Mouse (Mus musculus): ENCODE results near the gene Pus7.

The Pus7 gene

GRCm38 (mm10) chr5:23782931-23783877 is at the start of gene Pus7:
Gene Pus7 (minus strand): TSS chr5:23783711.
- in situ Hi-C loops (cut with MboI, MseI), result no loop called here

GRCm38 (mm10) chr5:23830897-23831752 is 47.6 kb upstream of the Pus7 start:
- in situ Hi-C loops (cut with MboI, MseI), result no loop called here

GRCm38 (mm10) chr5:23826321-23827004 is 43.0 kb upstream of the Pus7 start:
- in situ Hi-C loops (cut with MboI, MseI), result no loop called here

GRCm38 (mm10) chr5:23824171-23824733 is 40.7 kb upstream of the Pus7 start:
- in situ Hi-C loops (cut with MboI, MseI), result no loop called here

GRCm38 (mm10) chr5:23822306-23822705 is 38.8 kb upstream of the Pus7 start:
- in situ Hi-C loops (cut with MboI, MseI), result no loop called here

- in situ Hi-C loops (cut with MboI, MseI), result no loop called here
Observed at GRCm38 (mm10) chr5:23816681-23817080, 33.2 kb upstream of the Pus7 start.

GRCm38 (mm10) chr5:23814841-23815240 is 31.3 kb upstream of the Pus7 start:
- in situ Hi-C loops (cut with MboI, MseI), result no loop called here

GRCm38 (mm10) chr5:23792726-23793125 is 9.2 kb upstream of the Pus7 start:
- in situ Hi-C loops (cut with MboI, MseI), result no loop called here

GRCm38 (mm10) chr5:23789078-23789612 is 5.6 kb upstream of the Pus7 start:
- in situ Hi-C loops (cut with MboI, MseI), result no loop called here

GRCm38 (mm10) chr5:23788390-23788830 is 4.9 kb upstream of the Pus7 start:
- in situ Hi-C loops (cut with MboI, MseI), result no loop called here

- in situ Hi-C loops (cut with MboI, MseI), result no loop called here
Observed at GRCm38 (mm10) chr5:23787536-23788389, 4.3 kb upstream of the Pus7 start, which contains the start of gene Rint1. Gene Rint1 (plus strand): TSS chr5:23787711.

GRCm38 (mm10) chr5:23782051-23782810 is 1.3 kb downstream of the Pus7 start:
- in situ Hi-C loops (cut with MboI, MseI), result no loop called here

GRCm38 (mm10) chr5:23781172-23781571 is 2.3 kb downstream of the Pus7 start:
- in situ Hi-C loops (cut with MboI, MseI), result no loop called here

GRCm38 (mm10) chr5:23780516-23780915 is 3.0 kb downstream of the Pus7 start:
- in situ Hi-C loops (cut with MboI, MseI), result no loop called here

GRCm38 (mm10) chr5:23774186-23774585 is 9.3 kb downstream of the Pus7 start:
- in situ Hi-C loops (cut with MboI, MseI), result no loop called here

GRCm38 (mm10) chr5:23771105-23771504 is 12.4 kb downstream of the Pus7 start:
- in situ Hi-C loops (cut with MboI, MseI), result no loop called here

- in situ Hi-C loops (cut with MboI, MseI), result no loop called here
Observed at GRCm38 (mm10) chr5:23764557-23764956, 19.0 kb downstream of the Pus7 start.

GRCm38 (mm10) chr5:23762531-23762930 is 21.0 kb downstream of the Pus7 start:
- in situ Hi-C loops (cut with MboI, MseI), result no loop called here

GRCm38 (mm10) chr5:23758633-23759032 is 24.9 kb downstream of the Pus7 start:
- in situ Hi-C loops (cut with MboI, MseI), result no loop called here
